Mouse (Mus musculus) testis, postnatal 10 days (tissue): Measurements from ENCODE around the gene Abl2.
"Not testable (repeated sequence)": the region's sequence is repeated elsewhere in the genome, so short reads cannot be mapped to it uniquely, and the experiment has no call there.

Experiments
- DNase-seq: peaks from one replicate; pipeline ENCODE4 v3.0.0; 2021; ENCODE audit warnings: low spot score

Gene Abl2

DNA sequence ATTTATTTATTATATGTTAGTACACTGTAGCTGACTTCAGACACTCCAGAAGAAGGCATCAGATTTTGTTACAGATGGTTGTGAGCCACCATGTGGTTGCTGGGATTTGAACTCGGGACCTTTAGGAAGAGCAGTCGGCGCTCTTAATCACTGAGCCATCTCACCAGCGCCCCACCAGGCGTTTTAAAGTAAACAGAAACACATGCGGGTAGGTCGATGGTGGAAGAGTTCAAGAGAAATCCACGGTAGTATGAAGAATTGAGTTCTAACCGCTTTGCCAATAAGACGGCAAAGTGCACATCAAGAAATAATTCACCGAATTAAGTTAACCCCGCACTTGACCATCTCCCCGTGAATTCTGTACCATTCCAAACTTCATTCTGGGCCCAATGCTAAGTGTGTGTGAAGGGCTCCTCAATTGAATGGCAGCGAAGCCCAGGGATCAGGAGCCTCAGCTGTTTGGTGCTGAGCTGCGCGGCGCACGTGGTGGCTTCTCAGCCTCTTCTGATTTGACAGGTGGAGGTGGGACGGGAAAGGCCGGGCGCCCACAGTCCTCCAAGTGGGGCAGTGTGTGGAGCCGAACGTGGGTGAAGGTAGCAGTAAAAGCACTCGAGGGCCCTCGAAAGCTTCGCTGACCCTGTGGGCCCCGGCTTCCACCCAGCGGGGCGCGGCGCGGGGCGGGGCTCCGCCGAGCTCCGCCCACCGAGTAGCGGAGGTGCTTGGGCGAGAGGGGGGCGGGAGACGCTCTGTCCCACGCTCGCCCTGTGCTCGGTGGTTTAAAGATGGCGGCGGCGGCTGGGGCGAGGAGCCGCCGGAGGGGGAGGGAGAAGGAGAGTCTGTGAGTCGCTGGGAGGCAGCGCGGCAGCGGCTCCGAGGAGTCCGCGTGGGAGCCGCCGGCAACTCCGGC is at the start of gene Abl2:
Gene Abl2, plus strand, starts transcription at position 763 of the 907 bp plus-strand sequence.
- peak; percentile 95 for DNase-seq

- DNase-seq: no peak
Measured at GRCm38 (mm10) chr1:156520136-156520780, 38.3 kb upstream of the Abl2 start.

GRCm38 (mm10) chr1:156521796-156522517 is 36.6 kb upstream of the Abl2 start:
- DNase-seq: no peak

- DNase-seq: not testable (repeated sequence)
Measured at GRCm38 (mm10) chr1:156523842-156524241, 34.7 kb upstream of the Abl2 start, which contains the start of gene Gm10031. TSS of gene Gm10031 (plus strand) at chr1:156524012.

DNA sequence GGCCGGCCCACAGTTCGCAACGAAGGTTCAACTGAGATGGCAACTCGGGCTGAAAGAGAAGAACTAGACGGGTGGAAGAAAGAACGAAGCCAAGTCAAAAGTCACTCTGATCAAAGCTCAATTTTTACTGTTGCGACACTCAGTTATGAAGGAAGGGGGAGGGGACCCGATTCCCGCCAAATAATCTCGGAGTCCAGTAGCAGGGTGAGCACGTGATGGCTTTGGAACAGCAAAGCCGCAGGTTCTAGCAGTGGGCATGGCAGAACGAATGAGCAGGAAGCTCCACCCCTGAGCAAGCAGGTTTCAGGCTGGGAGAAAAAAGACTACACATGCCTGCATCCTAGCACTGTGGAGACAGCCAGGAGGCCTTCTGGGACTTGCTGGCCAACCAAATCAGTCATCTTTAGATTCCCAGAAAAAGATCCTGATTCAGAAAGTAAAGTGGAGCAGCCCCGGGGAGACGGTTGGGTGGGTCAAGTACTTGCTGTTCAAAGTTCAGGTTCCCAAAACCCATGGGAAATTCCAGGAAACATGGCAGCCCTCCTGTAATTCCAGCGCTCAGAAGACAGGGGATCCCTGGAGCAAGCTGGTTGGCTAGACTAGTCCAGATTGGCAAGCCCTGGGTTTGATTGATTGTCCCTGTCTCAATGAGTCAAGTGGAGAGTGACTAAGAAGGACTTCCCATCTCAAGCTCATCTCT is 26.0 kb upstream of the Abl2 start:
- not testable (repeated sequence) for DNase-seq

- DNase-seq: no peak
Measured at GRCm38 (mm10) chr1:156533483-156533882, 25.1 kb upstream of the Abl2 start.

DNA sequence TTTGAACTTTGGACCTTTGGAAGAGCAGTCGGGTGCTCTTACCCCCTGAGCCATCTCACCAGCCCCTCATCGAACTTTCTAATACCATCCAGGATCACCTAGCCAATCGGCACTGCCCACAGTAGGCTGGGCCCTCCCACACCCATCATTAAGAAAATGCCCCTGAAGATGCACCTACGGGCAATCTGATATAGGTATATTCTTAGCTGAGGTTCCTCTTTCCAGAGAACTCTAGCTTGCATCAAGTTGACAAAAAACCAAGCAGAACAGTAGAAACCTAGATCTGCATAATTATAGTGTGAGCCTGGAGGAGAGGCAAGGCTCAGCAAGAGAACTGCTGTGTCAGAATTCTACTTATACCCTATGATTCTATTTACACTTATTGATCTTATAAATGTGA is 24.7 kb upstream of the Abl2 start:
- no peak for DNase-seq

DNA sequence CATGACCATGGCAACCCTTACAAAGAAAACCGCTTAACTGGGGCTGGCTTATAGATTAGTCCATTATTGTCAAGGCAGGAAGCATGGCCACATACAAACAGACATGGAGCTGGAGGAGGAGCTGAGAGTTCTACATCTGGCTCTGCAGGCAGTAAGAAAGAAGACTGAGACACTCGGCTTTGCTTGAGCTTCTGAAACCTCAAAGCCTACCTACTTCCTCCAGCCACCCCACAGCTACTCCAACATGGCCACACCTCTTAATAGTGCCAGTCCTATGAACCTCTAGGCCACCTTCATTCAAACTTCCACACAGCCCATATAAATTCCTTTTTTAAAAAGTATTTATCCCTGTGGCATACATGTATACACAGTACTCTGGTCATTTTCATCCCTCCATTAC is 21.6 kb upstream of the Abl2 start:
- DNase-seq: no peak

DNA sequence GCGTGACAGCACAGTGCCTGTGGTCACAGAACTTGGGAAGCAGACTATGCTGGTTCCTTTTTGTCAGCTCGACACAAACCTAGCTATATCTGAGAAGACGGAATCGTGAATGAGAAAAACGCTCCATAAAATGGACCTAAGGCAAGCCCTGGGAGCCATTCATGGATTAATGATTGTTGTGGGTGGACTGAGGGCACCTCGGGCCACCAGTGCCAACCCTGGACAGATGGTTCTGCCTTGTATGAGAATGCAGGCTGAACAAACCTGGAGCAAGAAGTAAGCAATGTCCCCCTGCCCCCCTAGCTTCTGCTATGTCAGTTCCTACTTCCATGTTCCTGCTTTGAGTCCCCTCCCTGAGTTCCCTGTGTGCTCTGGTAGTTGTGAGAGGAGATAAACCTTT is 20.9 kb upstream of the Abl2 start:
- DNase-seq: no peak

GRCm38 (mm10) chr1:156538382-156538781 is 20.2 kb upstream of the Abl2 start:
- DNase-seq: no peak

- DNase-seq: no peak
Measured at GRCm38 (mm10) chr1:156539787-156540560, 18.6 kb upstream of the Abl2 start.

GRCm38 (mm10) chr1:156543999-156544398 is 14.6 kb upstream of the Abl2 start:
- DNase-seq: no peak

- DNase-seq: peak; percentile 82
Measured at GRCm38 (mm10) chr1:156558950-156559640, 509 bp downstream of the Abl2 start.

- DNase-seq: no peak
Measured at GRCm38 (mm10) chr1:156559641-156560020, 1.0 kb downstream of the Abl2 start.

DNA sequence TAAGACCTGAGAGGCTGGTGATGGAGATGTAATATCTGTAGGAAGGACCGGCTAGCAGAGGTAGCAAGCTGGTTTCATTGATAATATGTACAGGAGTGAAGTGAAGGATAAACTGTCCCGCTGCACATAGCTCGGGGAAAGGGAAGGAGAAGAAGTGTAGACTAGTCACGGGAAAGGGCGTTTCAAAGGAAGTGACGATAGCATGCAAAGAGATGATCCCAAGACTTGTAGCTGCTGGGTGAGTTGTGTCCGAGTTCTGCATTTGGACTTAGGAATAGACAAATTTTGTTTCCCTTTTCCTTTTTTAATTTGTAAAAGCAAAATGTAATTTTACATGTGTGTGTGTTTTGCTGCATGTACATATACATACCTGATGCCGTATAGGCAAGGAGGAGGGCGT is 1.9 kb downstream of the Abl2 start:
- no peak for DNase-seq

- DNase-seq: no peak
Measured at GRCm38 (mm10) chr1:156565328-156565727, 6.7 kb downstream of the Abl2 start.

DNA sequence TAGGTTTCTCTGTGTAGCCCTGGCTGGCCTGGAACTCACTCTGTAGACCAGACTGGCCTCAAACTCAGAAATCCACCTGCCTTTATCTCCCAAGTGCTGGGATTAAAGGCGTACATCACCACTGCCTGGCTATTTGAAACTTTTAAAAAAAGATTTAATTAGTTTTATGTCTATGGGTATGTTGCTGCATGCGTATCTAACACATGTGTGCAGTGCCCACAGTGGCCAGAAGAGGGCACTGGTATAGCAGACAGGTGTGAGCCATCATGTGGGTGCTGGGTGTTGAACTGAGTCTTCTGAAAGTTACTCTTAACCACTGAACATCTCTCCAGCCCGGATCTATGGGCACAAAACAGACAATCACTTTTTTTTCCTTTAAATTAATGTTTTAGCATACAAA is 7.5 kb downstream of the Abl2 start:
- DNase-seq: peak; percentile 49

DNA sequence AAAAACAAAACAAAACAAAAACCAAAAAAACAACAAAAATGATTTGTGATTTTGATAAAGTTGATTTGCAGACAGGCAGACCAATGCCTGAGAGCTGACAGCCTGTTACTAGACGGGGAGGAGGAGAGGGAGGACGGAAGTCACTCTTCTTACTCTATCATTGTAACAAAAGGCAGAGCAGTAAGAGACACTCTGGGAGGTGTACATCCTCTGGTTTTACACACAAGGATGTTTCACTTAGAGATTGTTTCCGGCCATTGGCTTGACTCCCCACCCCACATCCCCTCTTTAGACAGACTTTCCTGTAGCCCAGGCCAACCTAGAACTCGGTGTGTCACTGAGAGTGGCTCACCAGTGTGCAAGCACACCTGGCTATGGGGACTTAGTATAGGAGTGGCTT is 11.0 kb downstream of the Abl2 start:
- no peak for DNase-seq

- DNase-seq: no peak
Measured at GRCm38 (mm10) chr1:156572952-156573351, 14.4 kb downstream of the Abl2 start.

DNA sequence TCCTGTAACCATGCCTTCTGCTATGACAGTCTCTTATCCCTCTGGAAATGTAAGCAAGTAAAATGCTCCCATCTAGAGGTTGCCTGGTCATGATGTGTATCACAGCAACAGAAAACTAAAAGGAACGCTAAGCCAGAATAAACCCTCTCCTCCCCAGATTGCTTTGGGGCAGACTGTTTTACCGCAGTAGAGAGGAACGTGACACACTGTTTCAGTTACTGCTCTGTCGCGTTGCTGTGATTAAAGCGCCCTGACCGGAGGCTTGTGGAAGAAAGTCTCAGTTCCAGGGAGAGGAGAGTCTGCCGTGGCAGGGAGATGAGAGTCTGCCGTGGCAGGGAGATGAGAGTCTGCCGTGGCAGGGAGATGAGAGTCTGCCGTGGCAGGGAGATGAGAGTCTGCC is 22.6 kb downstream of the Abl2 start:
- no peak for DNase-seq

GRCm38 (mm10) chr1:156584175-156584574 is 25.6 kb downstream of the Abl2 start:
- DNase-seq: no peak
